Mouse (Mus musculus): Measurements from ENCODE around the gene Smdt1. TPM values are rescaled to one million over a fixed set of nuclear protein-coding genes. Genes with fewer than 3 reads are reported as not detected.

Smdt1 gene
- polyA plus RNA-seq, 1 experiment from 2014 or later, result 151 TPM

GRCm38 (mm10) chr15:82351480-82351879 lies 12.7 kb downstream of the Smdt1 start:
- TF ChIP-seq CTCF (IDR thresholded peaks at IDR 0.05; ENCODE audit: low read depth), result no peak
- no peak for TF ChIP-seq EP300 (IDR thresholded peaks at IDR 0.05; ENCODE audit: low read depth)
- Histone ChIP-seq H3K27ac (ENCODE audit: low read depth) (peak overlapping the region; percentile 88), H3K4me2 (ENCODE audit: low read depth, low read length) (peak overlapping the region; percentile 87), H3K9me3 (ENCODE audit: low read length) (no peaks in the 10 kb centered on the region), H3K9ac (replicated peaks) (peak overlapping the region; percentile 39; the same call in 1 of the 2 replicates), H3K27me3 (ENCODE audit: insufficient read depth, low read length) (no peaks in the 10 kb centered on the region), H3K4me3 (ENCODE audit: low read depth, low read length) (peak overlapping the region; percentile 19), H3K4me1 (ENCODE audit: insufficient read depth) (peaks cover 52% of the 10 kb centered on the region), H3K36me3 (replicated peaks; ENCODE audit: insufficient read depth, low read length) (peaks cover 33% of the 10 kb centered on the region)
- ATAC-seq (no peak), DNase-seq (no peak)
- 38% methylated on average over 3 of the region's 3 CpGs for WGBS (ENCODE audit: insufficient replicate concordance)

- TF ChIP-seq EP300 (IDR thresholded peaks at IDR 0.05; ENCODE audit: low read depth), result no peak
- no peak for TF ChIP-seq CTCF (IDR thresholded peaks at IDR 0.05; ENCODE audit: low read depth)
- Histone ChIP-seq H3K27ac (ENCODE audit: low read depth) (peak overlapping the region; percentile 88), H3K4me3 (ENCODE audit: low read depth, low read length) (peak overlapping the region; percentile 74), H3K9ac (replicated peaks) (peak overlapping the region; percentile 95), H3K27me3 (ENCODE audit: insufficient read depth, low read length) (no peaks in the 10 kb centered on the region), H3K4me1 (ENCODE audit: insufficient read depth) (peaks cover 48% of the 10 kb centered on the region), H3K36me3 (replicated peaks; ENCODE audit: insufficient read depth, low read length) (peaks cover 30% of the 10 kb centered on the region), H3K9me3 (ENCODE audit: low read length) (no peaks in the 10 kb centered on the region), H3K4me2 (ENCODE audit: low read depth, low read length) (peak overlapping the region; percentile 87)
- DNase-seq (peak; percentile 44), ATAC-seq (no peak)
- 16% methylated on average over 14 of the region's 14 CpGs for WGBS (ENCODE audit: insufficient replicate concordance)
Observed at GRCm38 (mm10) chr15:82353078-82353744, 14.5 kb downstream of the Smdt1 start.

GRCm38 (mm10) chr15:82353745-82354113 lies 15.0 kb downstream of the Smdt1 start:
- Histone ChIP-seq H3K27me3 (ENCODE audit: insufficient read depth, low read length) (no peaks in the 10 kb centered on the region), H3K27ac (ENCODE audit: low read depth) (peak overlapping the region; percentile 88), H3K4me2 (ENCODE audit: low read depth, low read length) (peak overlapping the region; percentile 87), H3K9me3 (ENCODE audit: low read length) (no peaks in the 10 kb centered on the region), H3K9ac (replicated peaks) (peak overlapping the region; percentile 95), H3K4me3 (ENCODE audit: low read depth, low read length) (peak overlapping the region; percentile 74), H3K36me3 (replicated peaks; ENCODE audit: insufficient read depth, low read length) (peaks cover 24% of the 10 kb centered on the region), H3K4me1 (ENCODE audit: insufficient read depth) (peaks cover 45% of the 10 kb centered on the region)
- DNase-seq (no peak), ATAC-seq (peak; percentile 28; the same call in 1 of the 2 replicates)
- under 1% methylated on average over 23 of the region's 23 CpGs for WGBS (ENCODE audit: insufficient replicate concordance)
- TF ChIP-seq CTCF (IDR thresholded peaks at IDR 0.05; ENCODE audit: low read depth) (no peak), EP300 (IDR thresholded peaks at IDR 0.05; ENCODE audit: low read depth) (peak; percentile 34; the same call in 1 of the 2 replicates)

GRCm38 (mm10) chr15:82354126-82354945 lies 15.6 kb downstream of the Smdt1 start, which contains the start of gene Ndufa6:
Ndufa6 (minus strand) TSS chr15:82354322.
- TF ChIP-seq EP300 (IDR thresholded peaks at IDR 0.05; ENCODE audit: low read depth) (peak; percentile 15; the same call in 1 of the 2 replicates), CTCF (IDR thresholded peaks at IDR 0.05; ENCODE audit: low read depth) (peak; percentile 100)
- Histone ChIP-seq H3K9me3 (ENCODE audit: low read length) (no peaks in the 10 kb centered on the region), H3K4me1 (ENCODE audit: insufficient read depth) (peaks cover 45% of the 10 kb centered on the region), H3K27me3 (ENCODE audit: insufficient read depth, low read length) (no peaks in the 10 kb centered on the region), H3K27ac (ENCODE audit: low read depth) (peak within 1 kb of the TSS; percentile 91), H3K4me3 (ENCODE audit: low read depth, low read length) (peak within 1 kb of the TSS; percentile 74), H3K9ac (replicated peaks) (peak within 1 kb of the TSS; percentile 95), H3K36me3 (replicated peaks; ENCODE audit: insufficient read depth, low read length) (peaks cover 18% of the 10 kb centered on the region), H3K4me2 (ENCODE audit: low read depth, low read length) (peak within 1 kb of the TSS; percentile 87)
- DNase-seq, result peak; percentile 98
- WGBS (ENCODE audit: insufficient replicate concordance), result 2% methylated on average over 56 of the region's 57 CpGs
- ATAC-seq, result peak; percentile 96

- DNase-seq, result no peak
- Histone ChIP-seq H3K36me3 (replicated peaks; ENCODE audit: insufficient read depth, low read length) (no peaks in the 10 kb centered on the region), H3K9me3 (ENCODE audit: low read length) (no peaks in the 10 kb centered on the region), H3K4me1 (ENCODE audit: insufficient read depth) (peaks cover 40% of the 10 kb centered on the region), H3K27ac (ENCODE audit: low read depth) (peak overlapping the region; percentile 95), H3K9ac (replicated peaks) (peak overlapping the region; percentile 26), H3K4me2 (ENCODE audit: low read depth, low read length) (peak overlapping the region; percentile 1; the same call in 1 of the 2 replicates), H3K27me3 (ENCODE audit: insufficient read depth, low read length) (no peaks in the 10 kb centered on the region), H3K4me3 (ENCODE audit: low read depth, low read length) (no peak overlapping the region)
- no peak for TF ChIP-seq CTCF (IDR thresholded peaks at IDR 0.05; ENCODE audit: low read depth)
- TF ChIP-seq EP300 (IDR thresholded peaks at IDR 0.05; ENCODE audit: low read depth), result peak; percentile 63; the same call in 1 of the 2 replicates
- 57% methylated on average over 22 of the region's 22 CpGs for WGBS (ENCODE audit: insufficient replicate concordance)
- ATAC-seq, result no peak
Observed at GRCm38 (mm10) chr15:82358431-82359260, 19.9 kb downstream of the Smdt1 start.
